Mouse (Mus musculus) spleen, adult 2 months (tissue): ENCODE results near the gene Aldh1l1. TPM values are rescaled to one million over a fixed set of nuclear protein-coding genes. Genes with fewer than 3 reads are reported as not detected.

ENCODE experiments used
- DNase-seq, 2 experiments: peaks; one replicate each; pipeline versions ENCODE4 v3.0.0 to v3.0.0-alpha.2; 2012 to 2021; ENCODE audit warnings: low spot score in 2 of 2, low read depth in 1 of 2
- H3K27ac ChIP-seq: fragments of 200-500 bp; 2 replicates; pipeline ENCODE4 v1.5.1; 2012; ENCODE audit warnings: low read length, inconsistent platforms; ENCODE audit not compliant: insufficient read depth
- H3K27me3 ChIP-seq: fragments of 200-500 bp; 2 replicates; pipeline ENCODE4 v1.6.1; 2012; ENCODE audit warnings: mild to moderate bottlenecking, moderate library complexity, low read length, inconsistent platforms; ENCODE audit not compliant: control insufficient read depth, insufficient read depth
- H3K36me3 ChIP-seq: fragments of 200-500 bp; 2 replicates; pipeline ENCODE4 v1.6.1; 2012; ENCODE audit warnings: mild to moderate bottlenecking, low read length, inconsistent platforms; ENCODE audit not compliant: control insufficient read depth, insufficient read depth
- H3K4me1 ChIP-seq: fragments of 200-500 bp; 2 replicates; pipeline ENCODE4 v1.6.1; 2011; ENCODE audit warnings: inconsistent platforms; ENCODE audit not compliant: control insufficient read depth, insufficient read depth, insufficient read length
- H3K4me3 ChIP-seq: fragments of 200-500 bp; 2 replicates; pipeline ENCODE4 v1.5.1; 2011; ENCODE audit warnings: mild to moderate bottlenecking, inconsistent platforms; ENCODE audit not compliant: insufficient read depth, insufficient read length; ENCODE audit errors: extremely low read depth
- CTCF ChIP-seq: fragments of 200-500 bp; IDR thresholded peaks from 2 replicates; pipeline ENCODE4 v1.5.1; 2011; ENCODE audit warnings: mild to moderate bottlenecking, inconsistent platforms; ENCODE audit not compliant: insufficient read depth, insufficient read length, insufficient replicate concordance; ENCODE audit errors: extremely low read depth
- POLR2A ChIP-seq: fragments of 200-500 bp; IDR thresholded peaks from 2 replicates; pipeline ENCODE4 v1.6.1; 2011; ENCODE audit warnings: low read depth, low read length, inconsistent platforms
- WGBS: fragments of 180-500 bp; shearing (Covaris S2); methylation state at CpG from one replicate; pipeline ENCODE4 v1.1.7; 2018; 5-methylcytosine and 5-hydroxymethylcytosine counted together
- polyA plus RNA-seq: library from polyadenylated mRNA; depleted of rRNA; stranded (reverse); fragments of >200 nt; gene quantifications from 2 replicates; pipeline ENCODE4 v1.2.3, GENCODE M21; 2012

Gene Aldh1l1
- polyA plus RNA-seq, 1 experiment, result 2.9 TPM

- no peaks in the 10 kb centered on the region for H3K36me3 ChIP-seq
Measured at GRCm38 (mm10) chr6:90453751-90454150, 32.5 kb upstream of the Aldh1l1 start.

GRCm38 (mm10) chr6:90457421-90457820 is 28.8 kb upstream of the Aldh1l1 start:
- Histone ChIP-seq H3K4me1 (no peaks in the 10 kb centered on the region), H3K36me3 (no peaks in the 10 kb centered on the region), H3K27me3 (peaks cover 3% of the 10 kb centered on the region; the same call in 1 of the 2 replicates), H3K27ac (no peak overlapping the region), H3K4me3 (no peak overlapping the region)
- no peak for DNase-seq
- no peak for TF ChIP-seq POLR2A
- no peak for TF ChIP-seq CTCF
- 82% methylated on average over 2 of the region's 2 CpGs for WGBS

More at GRCm38 (mm10) chr6:90453751-90454150, 32.5 kb upstream of the Aldh1l1 start:
- DNase-seq, result no peak
- Histone ChIP-seq H3K4me3 (no peak overlapping the region), H3K27ac (no peak overlapping the region), H3K27me3 (no peaks in the 10 kb centered on the region), H3K4me1 (no peaks in the 10 kb centered on the region)
- WGBS, result 89% methylated on average over 5 of the region's 5 CpGs
- TF ChIP-seq POLR2A (no peak), CTCF (no peak)

- peaks cover 5% of the 10 kb centered on the region; the same call in 1 of the 2 replicates for H3K4me1 ChIP-seq
- no peak for DNase-seq
- TF ChIP-seq CTCF (no peak), POLR2A (no peak)
- peaks cover 4% of the 10 kb centered on the region; the same call in 1 of the 2 replicates for H3K27me3 ChIP-seq
- 57% methylated on average over 2 of the region's 2 CpGs for WGBS
- no peak overlapping the region for H3K4me3 ChIP-seq
- no peaks in the 10 kb centered on the region for H3K36me3 ChIP-seq
- H3K27ac ChIP-seq, result no peak overlapping the region
Measured at GRCm38 (mm10) chr6:90461181-90461580, 25.0 kb upstream of the Aldh1l1 start.

- TF ChIP-seq CTCF (no peak), POLR2A (no peak)
- DNase-seq, result no peak
Measured at GRCm38 (mm10) chr6:90461771-90462170, 24.5 kb upstream of the Aldh1l1 start.

GRCm38 (mm10) chr6:90462181-90462706 is 24.0 kb upstream of the Aldh1l1 start, which contains the start of gene Klf15:
Gene Klf15, plus strand, starts transcription at chr6:90462576.
- Histone ChIP-seq H3K4me1 (peaks cover 5% of the 10 kb centered on the region; the same call in 1 of the 2 replicates), H3K36me3 (no peaks in the 10 kb centered on the region), H3K4me3 (peak within 1 kb of the TSS; percentile 40; the same call in 1 of the 2 replicates), H3K27ac (peak within 1 kb of the TSS; percentile 15; the same call in 1 of the 2 replicates), H3K27me3 (peaks cover 4% of the 10 kb centered on the region; the same call in 1 of the 2 replicates)
- DNase-seq, result no peak
- TF ChIP-seq CTCF, result no peak
- no peak for TF ChIP-seq POLR2A
- WGBS, result 3% methylated on average over 60 of the region's 70 CpGs

More at GRCm38 (mm10) chr6:90461771-90462170, 24.5 kb upstream of the Aldh1l1 start:
- no peak overlapping the region for H3K27ac ChIP-seq
- peaks cover 5% of the 10 kb centered on the region; the same call in 1 of the 2 replicates for H3K4me1 ChIP-seq
- 40% methylated on average over 12 of the region's 12 CpGs for WGBS
- H3K27me3 ChIP-seq, result peaks cover 4% of the 10 kb centered on the region; the same call in 1 of the 2 replicates
- H3K4me3 ChIP-seq, result no peak overlapping the region
- H3K36me3 ChIP-seq, result no peaks in the 10 kb centered on the region

GRCm38 (mm10) chr6:90462841-90463227 is 23.4 kb upstream of the Aldh1l1 start:
- DNase-seq, result no peak
- Histone ChIP-seq H3K27ac (peak overlapping the region; percentile 15; the same call in 1 of the 2 replicates), H3K27me3 (peaks cover 4% of the 10 kb centered on the region; the same call in 1 of the 2 replicates), H3K4me1 (peaks cover 5% of the 10 kb centered on the region; the same call in 1 of the 2 replicates), H3K36me3 (no peaks in the 10 kb centered on the region), H3K4me3 (peak overlapping the region; percentile 40; the same call in 1 of the 2 replicates)
- WGBS, result 1% methylated on average over 38 of the region's 38 CpGs
- no peak for TF ChIP-seq POLR2A
- no peak for TF ChIP-seq CTCF
